Mouse (Mus musculus): Measurements from ENCODE around the gene Foxo3. TPM values are rescaled to one million over a fixed set of nuclear protein-coding genes. Genes with fewer than 3 reads are reported as not detected.
A peak's percentile ranks its signal among the peaks of the same experiment; 100 is the strongest.

Gene Foxo3
- polyA plus RNA-seq, 1 experiment from 2014 or later: 9.0 TPM

DNA sequence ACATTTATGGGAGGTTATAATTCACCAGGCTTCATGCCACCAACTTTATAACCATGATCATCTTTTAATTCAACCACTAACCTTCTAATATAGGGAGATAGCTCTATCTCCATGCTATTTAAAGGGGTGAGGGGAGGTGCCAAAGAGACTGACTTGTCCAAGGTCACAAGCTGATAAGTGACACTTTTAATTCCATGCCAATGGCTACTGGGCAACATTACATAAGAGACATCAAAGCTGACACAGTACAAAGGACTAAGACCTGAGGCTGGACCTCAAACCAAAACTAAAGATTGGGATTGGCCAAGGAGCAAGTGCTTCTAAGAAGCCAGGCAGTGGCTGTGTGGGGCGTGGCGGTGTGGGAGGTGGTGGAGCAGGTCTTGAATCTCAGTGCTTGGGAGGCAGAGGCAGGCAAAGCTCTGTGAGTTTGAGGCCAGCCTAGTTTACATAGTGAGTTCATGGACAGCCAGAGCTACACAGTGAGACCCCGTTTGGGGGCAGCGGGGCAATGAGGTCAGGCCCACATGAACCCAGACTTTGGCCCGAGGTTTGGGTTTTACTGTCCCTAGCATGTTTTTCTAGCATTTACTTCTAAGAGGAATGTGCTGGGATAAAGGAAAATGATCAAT is 46.0 kb downstream of the Foxo3 start:
- H3K4me2 ChIP-seq: no peak overlapping the region
- H3K27ac ChIP-seq (ENCODE audit: low read depth): no peak overlapping the region
- no peak overlapping the region for H3K4me3 ChIP-seq (ENCODE audit: low read depth, low read length)
- H3K36me3 ChIP-seq (ENCODE audit: insufficient read depth): 0 out of 2 replicates have a peak, but pooled peaks cover 6% of the 10 kb centered on the region
- H3K27me3 ChIP-seq (ENCODE audit: insufficient read depth, low read length): no peaks in the 10 kb centered on the region
- no peak overlapping the region for H3K9ac ChIP-seq
- no peaks in the 10 kb centered on the region for H3K9me3 ChIP-seq (ENCODE audit: low read depth, low read length)
- DNase-seq (no peak), ATAC-seq (ENCODE audit: insufficient read depth) (no peak)
- no peaks in the 10 kb centered on the region for H3K4me1 ChIP-seq (ENCODE audit: insufficient read depth)
- no peak for TF ChIP-seq CTCF (IDR thresholded peaks at IDR 0.05; ENCODE audit: low read depth)
- 85% methylated on average over 5 of the region's 5 CpGs for WGBS

DNA sequence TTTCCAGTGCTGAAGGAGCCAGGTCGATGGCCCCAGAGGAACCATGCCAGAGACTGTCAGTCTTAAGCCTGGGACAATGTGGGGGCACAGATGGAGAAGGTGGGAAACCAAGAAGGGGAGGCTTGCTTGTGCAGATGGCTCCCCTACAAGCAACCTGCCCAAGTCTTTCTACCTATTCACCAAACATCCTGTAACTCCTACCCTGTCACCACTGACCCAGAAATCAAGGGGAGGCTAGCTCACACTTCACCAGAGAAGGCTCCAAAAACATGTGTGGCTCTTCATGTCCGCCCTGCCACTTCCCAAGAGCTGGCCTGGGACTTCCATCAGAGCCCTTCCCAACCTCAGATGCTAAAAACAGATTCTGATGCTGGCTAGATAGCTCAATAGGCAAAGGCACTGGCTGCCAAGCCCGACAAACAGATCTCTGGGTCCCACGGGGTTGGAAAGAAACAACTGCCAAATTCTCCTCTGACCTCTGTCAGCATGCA is 48.8 kb downstream of the Foxo3 start:
- ATAC-seq (ENCODE audit: insufficient read depth) (no peak), DNase-seq (no peak)
- TF ChIP-seq CTCF (IDR thresholded peaks at IDR 0.05; ENCODE audit: low read depth): no peak
- Histone ChIP-seq H3K36me3 (ENCODE audit: insufficient read depth) (0 out of 2 replicates have a peak, but pooled peaks cover 6% of the 10 kb centered on the region), H3K27ac (ENCODE audit: low read depth) (no peak overlapping the region), H3K9me3 (ENCODE audit: low read depth, low read length) (no peaks in the 10 kb centered on the region), H3K4me3 (ENCODE audit: low read depth, low read length) (no peak overlapping the region), H3K4me2 (no peak overlapping the region), H3K9ac (no peak overlapping the region), H3K4me1 (ENCODE audit: insufficient read depth) (no peaks in the 10 kb centered on the region), H3K27me3 (ENCODE audit: insufficient read depth, low read length) (no peaks in the 10 kb centered on the region)
- 62% methylated on average over 4 of the region's 4 CpGs for WGBS

DNA sequence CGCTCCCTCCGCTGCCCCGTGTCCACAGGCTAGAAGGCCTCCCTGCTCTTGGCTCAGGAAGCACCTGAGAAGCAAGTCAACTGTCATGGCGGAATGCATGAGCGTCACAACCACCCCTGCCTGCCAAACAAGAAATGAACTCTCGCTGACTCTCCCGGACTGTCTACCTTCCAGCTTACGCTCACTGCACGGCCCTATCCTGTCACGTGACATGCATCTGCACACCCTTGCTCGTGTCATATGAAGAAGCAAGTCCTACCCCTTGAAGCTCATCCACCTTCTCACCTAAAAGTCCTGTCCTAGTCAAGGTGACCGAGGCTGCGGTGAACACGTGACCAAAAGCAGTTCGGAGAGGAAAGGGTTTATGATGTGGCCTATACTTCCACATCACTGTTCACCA is 50.4 kb downstream of the Foxo3 start:
- no peaks in the 10 kb centered on the region for H3K4me1 ChIP-seq (ENCODE audit: insufficient read depth)
- no peak overlapping the region for H3K9ac ChIP-seq
- H3K27me3 ChIP-seq (ENCODE audit: insufficient read depth, low read length): no peaks in the 10 kb centered on the region
- H3K9me3 ChIP-seq (ENCODE audit: low read depth, low read length): no peaks in the 10 kb centered on the region
- H3K36me3 ChIP-seq (ENCODE audit: insufficient read depth): 0 out of 2 replicates have a peak, but pooled peaks cover 6% of the 10 kb centered on the region
- DNase-seq (no peak), ATAC-seq (ENCODE audit: insufficient read depth) (no peak)
- no peak overlapping the region for H3K4me3 ChIP-seq (ENCODE audit: low read depth, low read length)
- H3K4me2 ChIP-seq: no peak overlapping the region
- TF ChIP-seq CTCF (IDR thresholded peaks at IDR 0.05; ENCODE audit: low read depth): no peak
- WGBS: 83% methylated on average over 15 of the region's 15 CpGs
- no peak overlapping the region for H3K27ac ChIP-seq (ENCODE audit: low read depth)

DNA sequence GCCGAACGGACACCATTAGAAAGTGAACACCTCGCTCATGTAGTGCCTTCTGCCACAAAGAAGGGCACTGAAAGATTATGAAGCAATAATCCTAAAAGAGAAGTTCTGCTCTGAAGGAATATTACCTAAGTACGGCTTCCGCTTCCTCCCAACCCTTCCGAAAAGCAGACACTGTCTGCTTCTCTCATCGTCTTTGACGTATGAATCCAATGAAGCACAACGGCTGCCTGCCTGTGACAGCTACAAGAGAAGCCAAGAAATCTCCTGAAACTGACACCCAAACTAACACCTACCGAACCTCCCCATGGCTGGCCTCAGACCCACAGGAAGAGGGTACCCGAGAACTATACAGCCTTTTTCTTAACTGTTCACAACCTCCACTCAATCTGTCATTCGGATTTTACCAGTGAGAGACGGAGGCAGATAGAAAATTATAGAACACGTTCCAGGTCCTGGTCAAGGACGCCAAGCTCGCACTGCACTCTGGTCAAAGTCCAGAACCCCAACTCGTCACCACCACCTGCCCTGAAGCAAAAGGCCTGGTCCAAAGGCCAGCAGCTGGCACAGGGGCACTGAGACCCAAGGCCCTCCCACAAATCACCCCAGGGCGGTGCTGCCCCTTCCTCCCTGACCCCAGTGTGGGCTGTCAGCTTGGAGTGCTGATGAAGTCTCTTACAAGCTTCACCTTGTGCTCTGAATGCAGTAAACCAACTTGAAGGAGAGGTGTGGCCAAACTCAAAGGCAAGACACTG is 51.2 kb downstream of the Foxo3 start:
- no peak overlapping the region for H3K9ac ChIP-seq
- no peak for ATAC-seq (ENCODE audit: insufficient read depth)
- H3K9me3 ChIP-seq (ENCODE audit: low read depth, low read length): no peaks in the 10 kb centered on the region
- WGBS: 74% methylated on average over 18 of the region's 18 CpGs
- no peaks in the 10 kb centered on the region for H3K27me3 ChIP-seq (ENCODE audit: insufficient read depth, low read length)
- H3K4me1 ChIP-seq (ENCODE audit: insufficient read depth): no peaks in the 10 kb centered on the region
- no peak for TF ChIP-seq CTCF (IDR thresholded peaks at IDR 0.05; ENCODE audit: low read depth)
- H3K4me2 ChIP-seq: no peak overlapping the region
- DNase-seq: no peak
- H3K36me3 ChIP-seq (ENCODE audit: insufficient read depth): 0 out of 2 replicates have a peak, but pooled peaks cover 6% of the 10 kb centered on the region
- no peak overlapping the region for H3K4me3 ChIP-seq (ENCODE audit: low read depth, low read length)
- peak overlapping the region; percentile 15; the same call in 1 of the 2 replicates for H3K27ac ChIP-seq (ENCODE audit: low read depth)

DNA sequence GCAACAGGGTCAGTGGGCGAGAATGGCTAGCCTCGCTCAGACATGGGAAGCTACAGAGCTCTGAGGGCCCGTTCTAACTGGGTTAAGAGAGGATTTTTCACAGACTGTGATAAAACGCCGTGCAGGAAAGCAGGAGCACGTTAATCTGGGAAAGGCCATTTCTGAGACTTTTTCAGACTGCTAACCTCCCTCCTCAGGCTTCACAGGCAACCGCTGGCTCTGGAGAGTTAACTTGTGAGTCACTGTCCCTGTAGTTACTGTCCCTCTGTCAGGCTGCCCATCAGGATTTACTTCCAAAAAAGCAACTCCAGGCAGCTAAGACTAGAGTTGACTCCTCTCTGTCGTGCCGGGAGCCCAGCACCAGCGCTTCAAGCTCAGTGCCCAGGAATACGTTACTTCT is 54.6 kb downstream of the Foxo3 start:
- ATAC-seq (ENCODE audit: insufficient read depth): no peak
- Histone ChIP-seq H3K27ac (ENCODE audit: low read depth) (no peak overlapping the region), H3K4me3 (ENCODE audit: low read depth, low read length) (no peak overlapping the region), H3K27me3 (ENCODE audit: insufficient read depth, low read length) (no peaks in the 10 kb centered on the region), H3K9me3 (ENCODE audit: low read depth, low read length) (no peaks in the 10 kb centered on the region), H3K4me2 (no peak overlapping the region), H3K4me1 (ENCODE audit: insufficient read depth) (no peaks in the 10 kb centered on the region), H3K36me3 (ENCODE audit: insufficient read depth) (0 out of 2 replicates have a peak, but pooled peaks cover 6% of the 10 kb centered on the region), H3K9ac (no peak overlapping the region)
- WGBS: 67% methylated on average over 11 of the region's 11 CpGs
- no peak for TF ChIP-seq CTCF (IDR thresholded peaks at IDR 0.05; ENCODE audit: low read depth)
- DNase-seq: no peak

DNA sequence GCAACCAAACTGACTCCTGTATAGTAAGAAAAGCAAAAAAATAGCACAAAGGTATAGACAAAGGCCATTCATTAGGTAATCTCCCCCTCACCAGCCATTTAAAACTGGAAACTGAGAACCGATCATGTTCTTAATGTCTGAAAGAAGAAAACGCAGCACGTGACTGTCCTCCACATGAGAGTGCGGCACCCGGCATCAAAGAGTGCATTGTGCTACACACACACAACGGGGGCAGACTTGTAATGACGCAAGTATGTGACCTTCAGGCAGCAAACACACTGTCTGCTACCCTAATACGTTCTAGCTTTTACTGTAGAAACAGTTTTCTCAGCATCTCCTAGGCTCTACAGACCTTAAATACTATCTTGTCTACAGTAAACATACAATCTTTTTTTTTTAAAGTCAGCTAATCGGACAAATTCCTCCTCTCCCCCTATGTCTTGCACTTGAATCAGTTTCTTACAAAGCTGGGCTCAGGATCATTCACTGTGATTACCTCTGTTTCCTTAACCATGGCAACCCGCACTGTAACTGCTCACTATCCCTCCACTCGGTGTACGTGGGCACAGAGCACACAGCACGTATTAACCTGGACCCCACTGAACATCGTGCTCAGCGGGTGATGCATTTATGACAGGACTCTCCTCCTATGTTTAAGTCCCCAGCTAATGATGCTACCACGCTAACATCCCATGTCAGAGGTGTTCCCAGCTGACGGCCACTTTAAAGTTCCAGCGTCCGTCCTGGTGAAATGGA is 55.2 kb downstream of the Foxo3 start:
- no peak overlapping the region for H3K27ac ChIP-seq (ENCODE audit: low read depth)
- ATAC-seq (ENCODE audit: insufficient read depth) (no peak), DNase-seq (no peak)
- no peaks in the 10 kb centered on the region for H3K27me3 ChIP-seq (ENCODE audit: insufficient read depth, low read length)
- no peak for TF ChIP-seq CTCF (IDR thresholded peaks at IDR 0.05; ENCODE audit: low read depth)
- H3K4me3 ChIP-seq (ENCODE audit: low read depth, low read length): no peak overlapping the region
- H3K4me1 ChIP-seq (ENCODE audit: insufficient read depth): no peaks in the 10 kb centered on the region
- 0 out of 2 replicates have a peak, but pooled peaks cover 2% of the 10 kb centered on the region for H3K36me3 ChIP-seq (ENCODE audit: insufficient read depth)
- no peak overlapping the region for H3K4me2 ChIP-seq
- no peaks in the 10 kb centered on the region for H3K9me3 ChIP-seq (ENCODE audit: low read depth, low read length)
- H3K9ac ChIP-seq: no peak overlapping the region
- 69% methylated on average over 19 of the region's 19 CpGs for WGBS

All from lung, embryonic 14.5 days (tissue).